Mouse (Mus musculus) heart, postnatal 25 days (tissue): ENCODE results near the gene Samm50. TPM values are rescaled to one million over a fixed set of nuclear protein-coding genes. Genes with fewer than 3 reads are reported as not detected.

Experiments
- DNase-seq: peaks from one replicate; pipeline ENCODE4 v3.0.0; 2022; ENCODE audit warnings: low spot score
- intact Hi-C: fragments of 180-260 bp; cut with DNase I; formaldehyde crosslinking; loops from one replicate; pipeline ENCODE4 v1.15.1; 2025
- total RNA-seq, 2 experiments: library from RNA; stranded (reverse); gene quantifications; 2 replicates each; pipeline ENCODE4 v1.2.3; 2021

Gene Samm50
- total RNA-seq, 2 experiments from 2014 or later = 264 to 267 TPM

- intact Hi-C loops = loop anchor here (5.0 kb wide), 2 partner anchors 73 to 243 kb away; no protein-coding TSS in a partner anchor
- no peak for DNase-seq
These were observed 17.7 kb downstream of the Samm50 start for GRCm38 (mm10) chr15:84209517-84210412.

- no peak for DNase-seq
- intact Hi-C loops = loop anchor here (5.0 kb wide), 2 partner anchors 72 to 242 kb away; no protein-coding TSS in a partner anchor
These were observed 18.4 kb downstream of the Samm50 start for GRCm38 (mm10) chr15:84210461-84210860.

GRCm38 (mm10) chr15:84210941-84211340 is 18.9 kb downstream of the Samm50 start:
- no peak for DNase-seq
- intact Hi-C loops = loop anchor here (5.0 kb wide), 2 partner anchors 71 to 241 kb away; no protein-coding TSS in a partner anchor

- no peak for DNase-seq
- intact Hi-C loops = loop anchor here (5.0 kb wide), 2 partner anchors 71 to 241 kb away; no protein-coding TSS in a partner anchor
These were observed 19.5 kb downstream of the Samm50 start for GRCm38 (mm10) chr15:84211564-84211963.

DNA sequence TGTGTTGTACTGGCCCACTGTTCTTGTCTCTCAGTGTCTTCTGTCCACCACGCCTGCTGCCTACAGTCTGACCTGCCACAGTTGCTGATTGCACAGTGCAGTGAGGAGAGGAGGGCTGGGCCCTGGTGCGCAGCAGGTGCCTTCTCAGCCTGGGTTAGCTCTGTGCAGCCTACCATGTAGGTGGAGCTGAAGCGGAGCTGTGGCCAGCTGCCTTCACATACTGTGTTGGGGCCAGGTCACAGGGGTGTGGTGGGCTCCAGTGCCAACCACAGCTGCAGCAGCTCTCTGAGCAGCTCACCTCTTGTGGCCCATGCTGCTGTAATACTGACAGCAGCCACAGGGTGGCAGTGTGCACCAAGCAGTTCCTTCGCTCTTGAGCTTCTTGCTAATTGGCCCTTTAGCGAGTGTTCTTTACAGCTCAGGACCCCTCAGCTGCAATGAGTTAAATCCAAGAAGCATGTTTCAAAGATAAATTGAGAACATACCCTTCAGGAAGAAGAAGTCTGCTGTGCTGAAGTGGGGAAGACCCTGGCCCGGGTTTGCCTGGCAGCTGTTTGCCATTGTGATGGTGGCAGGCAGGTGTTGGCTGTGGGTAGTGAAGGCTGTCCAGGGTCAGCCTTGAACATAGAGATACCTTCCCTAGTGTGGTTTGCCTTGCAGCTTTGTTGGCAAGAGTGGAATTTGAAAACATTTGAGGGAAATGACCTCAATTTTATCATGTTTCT is 20.2 kb downstream of the Samm50 start:
- DNase-seq = peak; percentile 65
- intact Hi-C loops = loop anchor here (2.0 to 5.0 kb wide), 4 partner anchors 49 to 405 kb away; no protein-coding TSS in a partner anchor

GRCm38 (mm10) chr15:84212756-84213105 is 20.7 kb downstream of the Samm50 start:
- intact Hi-C loops = loop anchor here (2.0 to 5.0 kb wide), 4 partner anchors 48 to 404 kb away; no protein-coding TSS in a partner anchor
- DNase-seq = peak; percentile 51

DNA sequence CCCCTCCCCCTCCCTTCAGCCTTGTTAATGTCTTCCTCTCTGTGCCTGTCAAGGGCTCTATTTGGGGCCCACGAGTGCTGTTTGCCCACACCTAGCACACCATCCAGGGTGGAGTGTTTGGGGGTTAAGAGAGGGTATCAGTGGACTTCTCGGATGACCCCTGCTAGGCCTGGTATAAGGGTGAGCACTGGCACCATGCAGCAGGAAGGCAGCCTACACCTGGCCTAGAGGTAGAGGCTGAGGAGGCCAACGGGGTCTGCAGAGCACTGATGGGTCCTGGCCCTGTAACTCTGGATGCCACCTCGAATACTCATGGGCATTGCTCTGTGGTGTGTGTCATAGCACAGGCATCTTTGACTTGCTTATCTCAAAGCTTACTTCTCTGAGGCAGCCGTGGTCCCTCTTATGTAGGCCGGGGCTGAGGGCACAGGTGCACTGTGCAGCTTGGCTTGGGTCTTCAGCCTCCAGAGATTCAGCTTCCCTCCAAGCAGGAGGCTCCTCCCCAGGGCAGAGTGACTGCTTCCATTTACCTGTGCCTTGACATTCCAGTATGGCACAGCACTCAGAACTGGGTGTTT is 21.2 kb downstream of the Samm50 start:
- no peak for DNase-seq
- intact Hi-C loops = loop anchor here (2.0 to 5.0 kb wide), 4 partner anchors 48 to 404 kb away; no protein-coding TSS in a partner anchor

GRCm38 (mm10) chr15:84214476-84214875 is 22.4 kb downstream of the Samm50 start:
- intact Hi-C loops = loop anchor here (5.0 kb wide), 2 partner anchors 68 to 238 kb away; no protein-coding TSS in a partner anchor
- no peak for DNase-seq

DNA sequence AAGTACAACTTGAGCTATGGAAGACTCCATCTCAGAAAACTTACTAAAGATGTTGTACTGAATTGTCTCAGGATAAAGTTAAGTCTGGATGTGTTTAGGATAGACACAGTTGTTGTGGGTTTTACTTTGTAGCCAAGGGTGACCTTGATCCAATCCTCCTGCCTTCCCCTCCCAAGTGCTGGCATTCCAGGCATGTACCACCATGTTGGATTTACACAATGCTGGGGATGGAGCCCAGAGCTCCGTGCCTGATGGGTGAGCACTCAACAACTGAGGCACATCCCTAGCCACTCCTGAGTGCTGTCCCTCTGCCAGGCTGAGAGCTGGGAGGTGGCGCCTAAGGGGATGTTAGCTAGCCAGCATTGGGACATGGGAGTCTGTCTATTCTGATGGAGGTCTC is 23.2 kb downstream of the Samm50 start:
- no peak for DNase-seq
- intact Hi-C loops = no loop called here

DNA sequence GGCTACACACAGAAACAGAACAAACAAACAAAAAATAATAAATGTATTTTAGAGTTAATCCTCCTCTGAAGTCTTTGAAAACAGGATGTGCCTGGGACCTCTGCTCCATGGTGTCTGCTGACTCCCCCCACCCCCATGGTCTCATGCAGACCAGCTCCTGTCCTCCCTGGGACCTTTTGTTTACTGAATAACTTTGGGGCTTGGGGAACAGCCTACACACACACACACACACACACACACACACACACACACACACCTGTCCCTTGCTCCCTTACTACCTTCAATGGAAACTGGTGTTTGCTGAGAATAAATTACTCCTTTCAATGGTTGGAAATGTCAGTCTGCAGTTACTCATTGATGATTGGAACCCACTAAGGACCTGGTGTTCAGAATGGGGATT is 24.0 kb downstream of the Samm50 start:
- intact Hi-C loops = no loop called here
- no peak for DNase-seq

- no peak for DNase-seq
- intact Hi-C loops = no loop called here
These were observed 24.5 kb downstream of the Samm50 start for GRCm38 (mm10) chr15:84216461-84217084.

DNA sequence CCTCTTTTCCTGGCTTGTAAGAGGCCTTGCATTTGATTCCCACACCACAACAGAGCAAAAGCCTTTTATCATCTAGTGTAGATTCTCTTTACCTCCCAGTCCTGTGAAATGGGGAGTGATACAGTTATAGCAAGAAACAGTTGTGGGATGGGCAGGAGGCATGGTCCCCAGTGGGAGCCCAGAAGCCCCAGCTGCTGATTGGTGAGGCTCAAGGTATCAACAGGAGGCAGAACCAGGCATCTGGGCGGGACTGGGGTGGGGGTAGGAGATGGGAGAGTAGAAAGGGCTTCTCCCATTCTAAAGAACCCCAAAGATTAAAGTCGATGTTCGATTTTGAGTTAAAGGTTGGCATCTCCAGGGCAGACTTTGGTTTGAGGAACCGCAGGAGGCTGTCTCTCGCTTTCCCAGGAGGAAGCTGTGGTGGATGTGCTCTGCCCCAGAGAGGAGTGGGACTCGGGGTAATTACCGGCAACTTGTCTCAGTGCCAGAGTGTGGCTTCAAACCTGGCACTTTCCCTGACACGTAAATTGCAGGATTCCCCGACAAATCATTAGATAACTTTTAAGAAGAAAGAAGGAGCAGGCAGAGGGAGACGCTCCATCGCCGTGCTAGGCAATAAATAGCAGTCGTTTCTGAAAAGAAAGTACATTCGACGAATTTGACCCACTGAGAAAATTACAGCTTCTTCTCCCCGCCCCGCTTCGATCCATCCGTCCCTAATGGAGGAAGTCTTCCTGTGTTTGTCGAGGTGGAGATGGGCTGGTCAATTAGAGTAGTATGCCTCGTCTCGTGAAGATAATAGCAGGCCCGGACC is 26.1 kb downstream of the Samm50 start:
- no peak for DNase-seq
- intact Hi-C loops = no loop called here

GRCm38 (mm10) chr15:84218783-84219271 is 26.8 kb downstream of the Samm50 start:
- no peak for DNase-seq
- intact Hi-C loops = no loop called here

DNA sequence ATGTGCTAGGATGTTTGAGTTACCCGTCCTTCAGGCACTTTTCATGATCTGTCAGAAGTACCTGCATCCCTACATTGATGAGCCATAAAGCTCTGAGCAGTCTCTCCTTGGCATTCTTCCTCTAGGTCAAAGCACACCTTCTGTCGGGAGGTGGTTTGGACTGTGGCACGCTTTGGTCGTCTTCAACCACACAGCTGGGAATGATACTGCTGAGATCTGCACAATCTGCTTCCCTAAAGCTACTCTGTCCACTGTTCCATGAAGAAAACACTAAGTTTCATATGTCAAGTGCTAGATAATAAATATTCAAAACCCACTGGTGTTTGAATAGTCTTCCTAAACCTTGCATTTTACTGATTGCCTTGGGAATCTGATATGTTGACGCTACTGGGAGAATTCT is 29.5 kb downstream of the Samm50 start:
- DNase-seq = no peak
- intact Hi-C loops = no loop called here

GRCm38 (mm10) chr15:84223423-84223822 is 31.4 kb downstream of the Samm50 start:
- DNase-seq = no peak
- intact Hi-C loops = no loop called here

DNA sequence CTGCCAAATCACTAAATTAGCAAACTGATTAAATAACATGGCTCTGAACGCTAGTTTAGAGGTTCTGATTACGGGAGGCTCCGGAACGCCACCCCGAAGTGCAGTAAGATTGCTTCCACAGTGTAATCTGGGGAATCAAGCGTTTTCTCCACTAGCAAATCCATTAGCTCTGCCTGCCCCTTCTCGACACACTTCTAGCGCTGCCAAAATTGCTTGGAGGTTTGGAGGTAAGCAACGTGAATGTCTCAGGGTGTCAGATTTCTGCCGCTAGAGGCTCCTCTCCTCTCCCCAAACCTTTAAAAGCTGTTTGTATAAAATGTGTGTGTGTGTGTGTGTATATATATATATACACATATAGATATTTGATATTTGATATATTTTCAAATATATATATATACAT is 32.7 kb downstream of the Samm50 start:
- intact Hi-C loops = no loop called here
- DNase-seq = no peak

DNA sequence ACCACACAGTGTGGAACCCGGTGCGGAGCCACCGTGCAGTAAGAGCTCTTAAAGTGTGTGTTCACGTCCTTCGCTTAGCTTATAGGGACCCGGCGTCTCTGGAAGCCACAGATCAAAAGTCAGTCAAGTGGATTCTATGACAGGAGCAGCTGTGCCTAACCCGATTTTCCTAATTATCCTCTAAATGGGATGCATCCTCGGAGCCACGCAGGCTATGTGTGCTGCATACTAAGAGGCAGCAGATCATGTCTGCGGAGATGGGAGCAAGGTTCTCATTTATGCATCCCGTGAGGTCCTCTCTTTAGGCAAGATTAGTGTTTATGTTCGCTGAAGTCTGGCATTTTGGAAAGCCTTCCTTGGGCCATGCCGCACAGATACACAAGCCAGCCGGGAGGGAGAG is 34.9 kb downstream of the Samm50 start:
- intact Hi-C loops = no loop called here
- no peak for DNase-seq

DNA sequence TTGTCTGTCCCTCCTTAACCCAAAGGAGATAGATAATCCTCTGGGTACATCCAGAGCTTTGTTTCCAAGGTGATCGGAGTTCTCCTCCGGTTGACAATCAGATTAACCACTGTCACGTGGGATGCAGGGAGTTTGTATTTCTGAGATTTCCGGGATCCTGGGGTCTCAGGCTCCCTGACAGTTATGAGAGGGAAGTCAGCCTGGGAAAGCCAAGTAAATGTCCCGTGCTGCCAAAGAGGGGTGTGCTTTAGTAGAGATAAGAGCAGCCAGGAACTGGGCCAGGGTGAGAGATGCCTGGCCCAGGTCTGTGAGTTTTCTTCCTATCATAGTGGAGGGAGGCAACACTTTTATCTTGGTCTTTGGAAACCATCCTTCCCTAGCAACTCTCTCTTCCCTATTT is 38.6 kb downstream of the Samm50 start:
- peak; percentile 44 for DNase-seq
- intact Hi-C loops = loop anchor here (2.0 kb wide), 1 partner anchor 30 kb away; no protein-coding TSS in a partner anchor
